Mouse (Mus musculus) kidney, adult 2 months (tissue): ENCODE data around the gene Casq2.

ENCODE experiments used
- CTCF ChIP-seq: fragments of 200-500 bp; conservative IDR thresholded peaks from 2 replicates; pipeline ENCODE4 v1.5.1; 2011; ENCODE audit warnings: low read depth, mild to moderate bottlenecking, control low read depth, low read length, moderate library complexity, mixed read lengths; ENCODE audit not compliant: insufficient read depth, insufficient read length
- POLR2A ChIP-seq: fragments of 200-500 bp; IDR thresholded peaks from one replicate; pipeline ENCODE4 v1.6.1; 2011; ENCODE audit warnings: low read depth, low read length, control low read depth

- no peak for TF ChIP-seq CTCF
- no peak for TF ChIP-seq POLR2A
These were observed 10.8 kb downstream of the Casq2 start for GRCm38 (mm10) chr3:102096976-102097375.
